Mouse (Mus musculus) forebrain, embryonic 12.5 days (tissue): ENCODE data around the gene Ikzf2. TPM values are rescaled to one million over a fixed set of nuclear protein-coding genes. Genes with fewer than 3 reads are reported as not detected.

ENCODE experiments used
- ATAC-seq: fragments of 200-750 bp; cut with Nextera tagmentation; 2 replicates; pipeline ENCODE4 v1.8.0; 2017; ENCODE audit warnings: moderate TSS enrichment; ENCODE audit not compliant: low FRiP score
- H3K27ac ChIP-seq: fragments of 300-500 bp; sonication (generic); 2 replicates; pipeline ENCODE4 v1.5.1; 2016; ENCODE audit warnings: mild to moderate bottlenecking
- H3K27me3 ChIP-seq: fragments of 300-500 bp; sonication (generic); 2 replicates; pipeline ENCODE4 v1.6.1; 2016; ENCODE audit warnings: mild to moderate bottlenecking
- H3K36me3 ChIP-seq: fragments of 300-500 bp; sonication (generic); replicated peaks from 2 replicates; pipeline ENCODE4 v1.6.1; 2016; ENCODE audit warnings: mild to moderate bottlenecking
- H3K4me1 ChIP-seq: fragments of 300-500 bp; sonication (generic); 2 replicates; pipeline ENCODE4 v1.6.1; 2016
- H3K4me2 ChIP-seq: fragments of 300-500 bp; sonication (generic); 2 replicates; pipeline ENCODE4 v1.6.1; 2016; ENCODE audit warnings: mild to moderate bottlenecking, moderate library complexity
- H3K4me3 ChIP-seq: fragments of 300-500 bp; sonication (generic); replicated peaks from 2 replicates; pipeline ENCODE4 v1.5.1; 2016; ENCODE audit warnings: mild to moderate bottlenecking
- H3K9ac ChIP-seq: fragments of 300-500 bp; sonication (generic); 2 replicates; pipeline ENCODE4 v1.6.1; 2016; ENCODE audit warnings: mild to moderate bottlenecking
- H3K9me3 ChIP-seq: fragments of 300-500 bp; sonication (generic); 2 replicates; pipeline ENCODE4 v1.6.1; 2016
- WGBS: fragments of 180-500 bp; shearing (Covaris S2); methylation state at CpG from one replicate; pipeline ENCODE4 v1.1.7; 2016; 5-methylcytosine and 5-hydroxymethylcytosine counted together
- polyA plus RNA-seq: library from polyadenylated mRNA; unstranded; fragments of >200 nt; fragmentation: Nextera tagmentation; extraction: Ambion mirVana; gene quantifications from 2 replicates; pipeline ENCODE4 v1.2.1, GENCODE M21; 2016

The Ikzf2 gene
- polyA plus RNA-seq, 1 experiment from 2014 or later, result 5.6 TPM

DNA sequence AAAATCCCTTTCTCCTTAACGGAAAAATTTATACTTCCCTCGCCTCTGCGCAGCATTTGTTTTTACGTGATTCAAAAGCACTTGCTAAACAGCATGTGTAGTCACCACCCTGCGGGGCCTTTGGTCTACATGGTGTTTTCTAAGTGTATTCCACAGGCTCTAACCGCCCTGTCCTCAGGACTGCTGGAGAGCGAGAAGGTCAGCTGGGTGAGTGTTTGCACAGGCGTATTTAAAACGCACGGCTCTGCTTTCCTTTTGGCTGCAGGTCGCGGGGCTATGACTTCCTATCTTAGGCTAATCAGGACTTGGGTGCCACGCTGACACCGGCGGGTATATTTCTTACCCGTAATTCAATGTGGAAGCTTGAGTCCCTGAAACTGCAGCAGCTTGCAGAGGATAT lies 30.1 kb downstream of the Ikzf2 start:
- Histone ChIP-seq H3K27me3 (no peaks in the 10 kb centered on the region), H3K36me3 (no peaks in the 10 kb centered on the region), H3K4me2 (no peak overlapping the region), H3K4me1 (peaks cover 10% of the 10 kb centered on the region), H3K9ac (no peak overlapping the region), H3K9me3 (no peaks in the 10 kb centered on the region), H3K27ac (no peak overlapping the region), H3K4me3 (no peak overlapping the region)
- WGBS, result 44% methylated on average over 16 of the region's 16 CpGs
- ATAC-seq, result no peak

DNA sequence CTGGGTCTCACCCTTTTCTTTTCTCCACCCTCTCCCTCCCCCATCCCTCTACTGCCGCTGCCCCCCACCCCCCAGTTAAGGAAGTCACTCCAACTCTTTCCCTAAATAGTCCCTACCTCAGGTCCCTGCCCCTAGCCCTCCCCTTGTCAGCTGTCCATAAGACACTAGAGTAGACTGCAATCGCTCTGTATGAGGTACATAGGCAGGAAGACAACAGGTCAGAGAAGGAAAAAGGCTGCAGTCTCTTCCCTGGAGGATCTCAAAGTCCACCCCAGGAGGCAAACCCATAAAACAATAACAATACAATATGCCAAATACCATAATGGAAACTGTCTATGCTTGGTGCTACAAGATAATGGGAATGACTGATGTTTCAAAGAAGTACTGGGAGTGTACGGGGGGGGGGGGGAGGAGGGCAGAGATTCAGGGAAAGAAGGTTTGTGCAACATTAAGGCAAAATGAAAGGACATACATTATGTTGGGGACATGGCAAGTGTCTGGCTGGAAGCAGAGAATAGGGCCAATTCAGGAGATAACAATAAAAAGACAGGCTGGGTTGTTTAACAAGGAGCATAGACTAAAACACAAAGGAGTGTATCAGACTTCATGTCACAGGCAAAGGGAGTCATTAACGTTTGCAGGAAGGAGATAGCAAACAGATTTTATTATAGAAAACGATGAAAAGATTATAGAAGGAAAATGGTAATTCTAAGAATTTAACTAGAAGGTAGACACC lies 30.8 kb downstream of the Ikzf2 start:
- H3K36me3 ChIP-seq, result no peaks in the 10 kb centered on the region
- H3K4me2 ChIP-seq, result no peak overlapping the region
- H3K4me1 ChIP-seq, result peaks cover 10% of the 10 kb centered on the region
- no peaks in the 10 kb centered on the region for H3K9me3 ChIP-seq
- H3K9ac ChIP-seq, result no peak overlapping the region
- H3K27ac ChIP-seq, result no peak overlapping the region
- H3K27me3 ChIP-seq, result no peaks in the 10 kb centered on the region
- ATAC-seq, result no peak
- 47% methylated on average over 5 of the region's 5 CpGs for WGBS
- H3K4me3 ChIP-seq, result no peak overlapping the region

GRCm38 (mm10) chr1:69655368-69655767 lies 31.7 kb downstream of the Ikzf2 start:
- Histone ChIP-seq H3K27me3 (no peaks in the 10 kb centered on the region), H3K4me3 (no peak overlapping the region), H3K9ac (no peak overlapping the region), H3K9me3 (no peaks in the 10 kb centered on the region), H3K36me3 (no peaks in the 10 kb centered on the region), H3K4me1 (peaks cover 10% of the 10 kb centered on the region), H3K27ac (no peak overlapping the region), H3K4me2 (no peak overlapping the region)
- 91% methylated on average over 5 of the region's 5 CpGs for WGBS
- ATAC-seq, result no peak

- H3K4me3 ChIP-seq, result no peak overlapping the region
- 75% methylated on average over 1 of the region's 1 CpGs for WGBS
- no peak overlapping the region for H3K27ac ChIP-seq
- H3K4me2 ChIP-seq, result no peak overlapping the region
- no peaks in the 10 kb centered on the region for H3K27me3 ChIP-seq
- H3K9ac ChIP-seq, result no peak overlapping the region
- H3K9me3 ChIP-seq, result no peaks in the 10 kb centered on the region
- peaks cover 10% of the 10 kb centered on the region for H3K4me1 ChIP-seq
- no peaks in the 10 kb centered on the region for H3K36me3 ChIP-seq
- no peak for ATAC-seq
Observed at GRCm38 (mm10) chr1:69654955-69655354, 32.1 kb downstream of the Ikzf2 start.

DNA sequence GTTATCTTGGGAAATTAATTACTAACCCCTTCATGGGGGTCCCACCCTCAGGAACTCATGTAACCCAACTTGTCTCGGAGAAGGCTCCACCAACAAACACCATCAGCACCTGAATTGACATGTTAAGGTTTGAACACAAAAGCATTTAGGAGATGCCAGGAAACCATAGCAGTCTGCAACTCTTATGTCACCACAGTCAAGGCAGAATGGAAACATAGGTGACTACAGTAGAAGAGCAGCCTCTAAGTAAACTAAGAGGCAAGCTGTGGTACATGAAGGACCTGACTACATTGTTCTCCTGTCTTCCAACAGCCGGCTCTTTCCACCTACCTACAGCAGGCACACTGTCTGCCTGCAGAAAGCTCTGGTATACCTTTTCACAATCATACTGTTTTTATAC lies 33.6 kb downstream of the Ikzf2 start:
- no peaks in the 10 kb centered on the region for H3K36me3 ChIP-seq
- H3K4me1 ChIP-seq, result peaks cover 10% of the 10 kb centered on the region
- H3K4me2 ChIP-seq, result no peak overlapping the region
- no peak for ATAC-seq
- no peaks in the 10 kb centered on the region for H3K9me3 ChIP-seq
- no peak overlapping the region for H3K4me3 ChIP-seq
- H3K9ac ChIP-seq, result no peak overlapping the region
- H3K27ac ChIP-seq, result no peak overlapping the region
- H3K27me3 ChIP-seq, result no peaks in the 10 kb centered on the region
- WGBS, result 90% methylated on average over 2 of the region's 2 CpGs

- H3K4me3 ChIP-seq, result no peak overlapping the region
- H3K36me3 ChIP-seq, result no peaks in the 10 kb centered on the region
- H3K27me3 ChIP-seq, result no peaks in the 10 kb centered on the region
- no peak overlapping the region for H3K9ac ChIP-seq
- WGBS, result 87% methylated on average over 4 of the region's 4 CpGs
- H3K4me2 ChIP-seq, result no peak overlapping the region
- no peak for ATAC-seq
- no peak overlapping the region for H3K27ac ChIP-seq
- no peaks in the 10 kb centered on the region for H3K9me3 ChIP-seq
- no peaks in the 10 kb centered on the region for H3K4me1 ChIP-seq
Observed at GRCm38 (mm10) chr1:69643138-69643537, 43.9 kb downstream of the Ikzf2 start.

DNA sequence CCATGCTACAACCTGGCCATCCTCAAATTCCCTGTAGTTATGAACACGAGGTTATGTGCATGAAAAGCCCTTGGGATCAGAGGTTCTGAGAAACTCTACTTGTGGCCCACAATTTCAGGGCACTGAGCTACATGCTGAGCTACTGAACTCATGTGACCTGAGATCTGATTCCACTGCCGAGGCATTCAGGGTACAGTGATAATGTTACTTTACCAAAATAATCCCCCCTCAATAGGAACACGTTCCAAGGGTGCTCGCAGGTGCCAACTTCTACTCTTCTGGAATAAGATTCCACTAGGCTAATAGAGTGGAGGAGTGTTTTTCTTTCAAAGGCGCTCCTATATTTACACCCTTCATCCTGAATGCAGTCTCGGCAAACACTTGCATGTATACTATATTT lies 45.1 kb downstream of the Ikzf2 start:
- Histone ChIP-seq H3K4me3 (no peak overlapping the region), H3K36me3 (no peaks in the 10 kb centered on the region), H3K9ac (no peak overlapping the region), H3K27me3 (no peaks in the 10 kb centered on the region), H3K4me1 (no peaks in the 10 kb centered on the region), H3K4me2 (no peak overlapping the region), H3K9me3 (no peaks in the 10 kb centered on the region), H3K27ac (no peak overlapping the region)
- 88% methylated on average over 6 of the region's 6 CpGs for WGBS
- no peak for ATAC-seq

DNA sequence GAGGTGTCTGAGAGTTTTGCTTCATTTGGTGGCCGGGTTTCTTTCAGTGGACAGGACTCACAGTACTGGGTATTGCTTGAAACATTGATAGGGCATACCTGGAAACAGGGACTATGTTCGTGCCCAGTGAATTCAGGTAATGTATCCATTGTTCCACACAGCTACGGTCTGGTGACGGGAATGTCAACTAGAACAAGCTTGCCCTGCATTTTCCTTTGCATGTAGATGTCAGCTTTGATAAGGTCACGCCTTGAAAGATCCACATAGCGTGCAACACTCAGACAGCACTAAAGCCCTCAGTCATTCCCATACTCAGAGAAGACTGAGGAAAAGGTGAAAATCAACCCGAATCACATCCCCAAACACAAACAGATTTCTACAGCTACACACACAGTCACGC lies 48.7 kb downstream of the Ikzf2 start:
- H3K4me2 ChIP-seq, result no peak overlapping the region
- H3K4me3 ChIP-seq, result no peak overlapping the region
- no peak for ATAC-seq

DNA sequence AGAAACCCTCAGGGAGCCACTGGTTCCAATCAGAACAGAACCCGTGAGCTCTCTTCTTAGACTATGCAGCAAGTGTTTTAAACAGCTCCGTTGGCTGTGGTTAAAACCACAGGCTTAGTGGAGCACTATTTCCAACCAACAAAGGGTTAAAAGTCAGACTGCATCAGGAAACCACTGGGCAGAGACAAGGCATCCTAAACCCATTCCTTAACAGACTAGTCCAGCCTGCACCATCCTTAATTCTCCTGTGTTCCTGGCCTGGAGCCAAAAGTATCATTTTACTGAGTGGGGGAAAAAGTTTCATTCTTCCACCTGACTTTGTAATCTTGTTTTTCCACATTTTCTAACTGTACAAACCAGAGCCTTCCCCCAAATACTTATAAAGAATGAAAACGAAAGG lies 49.1 kb downstream of the Ikzf2 start:
- Histone ChIP-seq H3K4me3 (no peak overlapping the region), H3K9ac (no peak overlapping the region), H3K36me3 (no peaks in the 10 kb centered on the region), H3K27ac (no peak overlapping the region), H3K4me1 (no peaks in the 10 kb centered on the region), H3K4me2 (no peak overlapping the region), H3K27me3 (no peaks in the 10 kb centered on the region), H3K9me3 (no peaks in the 10 kb centered on the region)
- ATAC-seq, result no peak
- 78% methylated on average over 3 of the region's 3 CpGs for WGBS

More for the DNA sequence above, 48.7 kb downstream of the Ikzf2 start:
- 88% methylated on average over 8 of the region's 8 CpGs for WGBS
- no peaks in the 10 kb centered on the region for H3K9me3 ChIP-seq
- no peaks in the 10 kb centered on the region for H3K4me1 ChIP-seq
- H3K27me3 ChIP-seq, result no peaks in the 10 kb centered on the region
- H3K9ac ChIP-seq, result no peak overlapping the region
- no peak overlapping the region for H3K27ac ChIP-seq
- H3K36me3 ChIP-seq, result no peaks in the 10 kb centered on the region

GRCm38 (mm10) chr1:69634259-69634658 lies 52.8 kb downstream of the Ikzf2 start:
- Histone ChIP-seq H3K27me3 (no peaks in the 10 kb centered on the region), H3K9ac (no peak overlapping the region), H3K4me3 (no peak overlapping the region), H3K4me2 (no peak overlapping the region), H3K27ac (no peak overlapping the region), H3K4me1 (no peaks in the 10 kb centered on the region), H3K9me3 (no peaks in the 10 kb centered on the region), H3K36me3 (no peaks in the 10 kb centered on the region)
- ATAC-seq, result no peak
- WGBS, result 93% methylated on average over 2 of the region's 2 CpGs

DNA sequence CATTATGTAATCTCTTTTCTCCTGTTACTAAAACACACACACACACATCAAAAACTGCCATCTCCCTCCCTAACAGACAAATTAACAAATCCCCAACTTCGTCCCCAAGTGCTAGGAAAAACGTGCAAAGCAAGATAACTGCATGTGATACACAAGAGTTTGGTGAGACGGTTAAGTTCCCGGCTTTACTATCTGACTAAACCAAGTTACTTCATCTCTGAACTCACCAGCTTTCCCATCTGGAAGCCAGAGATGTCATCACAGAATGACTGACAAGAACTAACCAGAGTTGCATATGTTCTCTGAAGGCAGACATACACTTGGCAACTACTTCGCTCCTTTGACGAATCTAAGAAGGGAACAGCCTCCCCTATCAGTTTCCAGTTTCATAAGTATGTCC lies 56.5 kb downstream of the Ikzf2 start:
- no peak overlapping the region for H3K4me2 ChIP-seq
- H3K27ac ChIP-seq, result no peak overlapping the region
- no peaks in the 10 kb centered on the region for H3K9me3 ChIP-seq
- H3K36me3 ChIP-seq, result no peaks in the 10 kb centered on the region
- no peak overlapping the region for H3K4me3 ChIP-seq
- 88% methylated on average over 6 of the region's 6 CpGs for WGBS
- no peaks in the 10 kb centered on the region for H3K27me3 ChIP-seq
- no peak overlapping the region for H3K9ac ChIP-seq
- ATAC-seq, result no peak
- no peaks in the 10 kb centered on the region for H3K4me1 ChIP-seq

GRCm38 (mm10) chr1:69629513-69629912 lies 57.5 kb downstream of the Ikzf2 start:
- H3K36me3 ChIP-seq, result no peaks in the 10 kb centered on the region
- H3K27ac ChIP-seq, result no peak overlapping the region
- no peak overlapping the region for H3K4me2 ChIP-seq
- WGBS, result 80% methylated on average over 8 of the region's 8 CpGs
- no peak overlapping the region for H3K4me3 ChIP-seq
- H3K9ac ChIP-seq, result no peak overlapping the region
- no peaks in the 10 kb centered on the region for H3K4me1 ChIP-seq
- no peaks in the 10 kb centered on the region for H3K9me3 ChIP-seq
- no peaks in the 10 kb centered on the region for H3K27me3 ChIP-seq
- ATAC-seq, result no peak

- no peak for ATAC-seq
- WGBS, result 94% methylated on average over 5 of the region's 5 CpGs
- H3K4me3 ChIP-seq, result no peak overlapping the region
- H3K4me1 ChIP-seq, result no peaks in the 10 kb centered on the region
- no peaks in the 10 kb centered on the region for H3K36me3 ChIP-seq
- no peak overlapping the region for H3K27ac ChIP-seq
- no peak overlapping the region for H3K4me2 ChIP-seq
- no peaks in the 10 kb centered on the region for H3K9me3 ChIP-seq
- H3K27me3 ChIP-seq, result no peaks in the 10 kb centered on the region
- no peak overlapping the region for H3K9ac ChIP-seq
Observed at GRCm38 (mm10) chr1:69612076-69612475, 75.0 kb downstream of the Ikzf2 start.
